Mouse (Mus musculus): ENCODE results near the gene Nkiras1. TPM values are rescaled to one million over a fixed set of nuclear protein-coding genes. Genes with fewer than 3 reads are reported as not detected.

Nkiras1 gene
- total RNA-seq, 4 experiments from 2014 or later, result 75.2 to 80.1 (median 77.3) TPM

Other genes starting within 250 kb of the Nkiras1 start
- 10 to 100 TPM; 76.6 to 89.5 (median 81.7) TPM for gene Nr1d2, start 32.0 kb upstream of the Nkiras1 start, total RNA-seq (2022)
- 100 to 1,000 TPM; 372 to 456 (median 407) TPM for gene Rpl15, start 255 bp downstream of the Nkiras1 start, total RNA-seq (2022)
- gene Ube2e1, start 60.7 kb downstream of the Nkiras1 start, total RNA-seq (2022), result 100 to 1,000 TPM; 110 to 135 (median 116) TPM